Mouse (Mus musculus): ENCODE measurements around the gene Slc37a4. TPM values are rescaled to one million over a fixed set of nuclear protein-coding genes. Genes with fewer than 3 reads are reported as not detected.
"Not testable (repeated sequence)": the region's sequence is repeated elsewhere in the genome, so short reads cannot be mapped to it uniquely, and the experiment has no call there.

Gene Slc37a4
- polyA plus RNA-seq, 1 experiment from 2014 or later, result 87.2 TPM

GRCm38 (mm10) chr9:44417892-44418363, 21.3 kb downstream of the Slc37a4 start:
- WGBS, result under 1% methylated on average over 38 of the region's 38 CpGs
- peak overlapping the region; percentile 77 for H3K27ac ChIP-seq (ENCODE audit: low read length)
- H3K4me2 ChIP-seq (ENCODE audit: low read depth, low read length), result peak overlapping the region; percentile 78
- H3K9ac ChIP-seq (ENCODE audit: low read depth, low read length), result peak overlapping the region; percentile 91
- H3K4me1 ChIP-seq (ENCODE audit: control insufficient read depth, insufficient read depth, low read length), result peaks cover 10% of the 10 kb centered on the region
- peak; percentile 97 for ATAC-seq
- no peaks in the 10 kb centered on the region for H3K9me3 ChIP-seq (ENCODE audit: control insufficient read depth, low read length)
- H3K27me3 ChIP-seq (replicated peaks; ENCODE audit: control insufficient read depth, insufficient read depth, low read length), result no peaks in the 10 kb centered on the region
- H3K4me3 ChIP-seq (ENCODE audit: low read length), result peak overlapping the region; percentile 89
- H3K36me3 ChIP-seq (ENCODE audit: control insufficient read depth, insufficient read depth, low read length), result peaks cover 5% of the 10 kb centered on the region

- Histone ChIP-seq H3K27ac (ENCODE audit: low read length) (peak within 1 kb of the TSS; percentile 77), H3K4me2 (ENCODE audit: low read depth, low read length) (peak within 1 kb of the TSS; percentile 78), H3K36me3 (ENCODE audit: control insufficient read depth, insufficient read depth, low read length) (no peaks in the 10 kb centered on the region), H3K4me3 (ENCODE audit: low read length) (peak within 1 kb of the TSS; percentile 89), H3K9ac (ENCODE audit: low read depth, low read length) (peak within 1 kb of the TSS; percentile 91), H3K4me1 (ENCODE audit: control insufficient read depth, insufficient read depth, low read length) (peaks cover 10% of the 10 kb centered on the region), H3K9me3 (ENCODE audit: control insufficient read depth, low read length) (no peaks in the 10 kb centered on the region), H3K27me3 (replicated peaks; ENCODE audit: control insufficient read depth, insufficient read depth, low read length) (no peaks in the 10 kb centered on the region)
- 78% methylated on average over 14 of the region's 14 CpGs for WGBS
- no peak for ATAC-seq
Observed at GRCm38 (mm10) chr9:44418519-44419385, 22.1 kb downstream of the Slc37a4 start, which contains the start of gene Ccdc84. Ccdc84 (minus strand) TSS chr9:44418569.

GRCm38 (mm10) chr9:44419730-44420129, 23.1 kb downstream of the Slc37a4 start:
- WGBS, result 94% methylated on average over 9 of the region's 9 CpGs
- not testable (repeated sequence) for ATAC-seq; H3K9me3 ChIP-seq (ENCODE audit: control insufficient read depth, low read length); H3K4me3 ChIP-seq (ENCODE audit: low read length); H3K9ac ChIP-seq (ENCODE audit: low read depth, low read length); H3K27me3 ChIP-seq (replicated peaks; ENCODE audit: control insufficient read depth, insufficient read depth, low read length); H3K4me2 ChIP-seq (ENCODE audit: low read depth, low read length); H3K36me3 ChIP-seq (ENCODE audit: control insufficient read depth, insufficient read depth, low read length); H3K27ac ChIP-seq (ENCODE audit: low read length)
- H3K4me1 ChIP-seq (ENCODE audit: control insufficient read depth, insufficient read depth, low read length), result peaks cover 10% of the 10 kb centered on the region

- H3K4me2 ChIP-seq (ENCODE audit: low read depth, low read length), result no peak overlapping the region
- 68% methylated on average over 5 of the region's 5 CpGs for WGBS
- no peak overlapping the region for H3K27ac ChIP-seq (ENCODE audit: low read length)
- no peaks in the 10 kb centered on the region for H3K9me3 ChIP-seq (ENCODE audit: control insufficient read depth, low read length)
- H3K9ac ChIP-seq (ENCODE audit: low read depth, low read length), result no peak overlapping the region
- H3K36me3 ChIP-seq (ENCODE audit: control insufficient read depth, insufficient read depth, low read length), result no peaks in the 10 kb centered on the region
- H3K4me1 ChIP-seq (ENCODE audit: control insufficient read depth, insufficient read depth, low read length), result peaks cover 10% of the 10 kb centered on the region
- H3K27me3 ChIP-seq (replicated peaks; ENCODE audit: control insufficient read depth, insufficient read depth, low read length), result no peaks in the 10 kb centered on the region
- H3K4me3 ChIP-seq (ENCODE audit: low read length), result no peak overlapping the region
- no peak for ATAC-seq
Observed at GRCm38 (mm10) chr9:44420280-44420898, 23.7 kb downstream of the Slc37a4 start.

- no peak overlapping the region for H3K27ac ChIP-seq (ENCODE audit: low read length)
- no peak overlapping the region for H3K9ac ChIP-seq (ENCODE audit: low read depth, low read length)
- 0 out of 2 replicates have a peak, but pooled peaks cover under 1% of the 10 kb centered on the region for H3K4me1 ChIP-seq (ENCODE audit: control insufficient read depth, insufficient read depth, low read length)
- no peaks in the 10 kb centered on the region for H3K36me3 ChIP-seq (ENCODE audit: control insufficient read depth, insufficient read depth, low read length)
- 78% methylated on average over 4 of the region's 4 CpGs for WGBS
- no peaks in the 10 kb centered on the region for H3K9me3 ChIP-seq (ENCODE audit: control insufficient read depth, low read length)
- no peaks in the 10 kb centered on the region for H3K27me3 ChIP-seq (replicated peaks; ENCODE audit: control insufficient read depth, insufficient read depth, low read length)
- no peak overlapping the region for H3K4me3 ChIP-seq (ENCODE audit: low read length)
- no peak overlapping the region for H3K4me2 ChIP-seq (ENCODE audit: low read depth, low read length)
- ATAC-seq, result no peak
Observed at GRCm38 (mm10) chr9:44423576-44423975, 26.9 kb downstream of the Slc37a4 start.

- ATAC-seq, result no peak
- Histone ChIP-seq H3K27ac (ENCODE audit: low read length) (no peak overlapping the region), H3K9me3 (ENCODE audit: control insufficient read depth, low read length) (no peaks in the 10 kb centered on the region), H3K4me2 (ENCODE audit: low read depth, low read length) (no peak overlapping the region), H3K36me3 (ENCODE audit: control insufficient read depth, insufficient read depth, low read length) (no peaks in the 10 kb centered on the region), H3K27me3 (replicated peaks; ENCODE audit: control insufficient read depth, insufficient read depth, low read length) (no peaks in the 10 kb centered on the region), H3K4me1 (ENCODE audit: control insufficient read depth, insufficient read depth, low read length) (no peaks in the 10 kb centered on the region), H3K9ac (ENCODE audit: low read depth, low read length) (no peak overlapping the region), H3K4me3 (ENCODE audit: low read length) (no peak overlapping the region)
- WGBS, result 39% methylated on average over 5 of the region's 5 CpGs
Observed at GRCm38 (mm10) chr9:44432577-44433185, 36.0 kb downstream of the Slc37a4 start.

- Histone ChIP-seq H3K27me3 (replicated peaks; ENCODE audit: control insufficient read depth, insufficient read depth, low read length) (no peaks in the 10 kb centered on the region), H3K36me3 (ENCODE audit: control insufficient read depth, insufficient read depth, low read length) (no peaks in the 10 kb centered on the region), H3K9ac (ENCODE audit: low read depth, low read length) (no peak overlapping the region), H3K9me3 (ENCODE audit: control insufficient read depth, low read length) (no peaks in the 10 kb centered on the region), H3K4me1 (ENCODE audit: control insufficient read depth, insufficient read depth, low read length) (no peaks in the 10 kb centered on the region), H3K27ac (ENCODE audit: low read length) (no peak overlapping the region), H3K4me2 (ENCODE audit: low read depth, low read length) (no peak overlapping the region), H3K4me3 (ENCODE audit: low read length) (no peak overlapping the region)
- WGBS, result 74% methylated on average over 6 of the region's 6 CpGs
- no peak for ATAC-seq
Observed at GRCm38 (mm10) chr9:44435747-44436146, 39.1 kb downstream of the Slc37a4 start.

- Histone ChIP-seq H3K36me3 (ENCODE audit: control insufficient read depth, insufficient read depth, low read length) (no peaks in the 10 kb centered on the region), H3K4me3 (ENCODE audit: low read length) (no peak within 1 kb of the TSS), H3K9me3 (ENCODE audit: control insufficient read depth, low read length) (no peaks in the 10 kb centered on the region), H3K9ac (ENCODE audit: low read depth, low read length) (no peak within 1 kb of the TSS), H3K4me2 (ENCODE audit: low read depth, low read length) (no peak within 1 kb of the TSS), H3K27ac (ENCODE audit: low read length) (no peak within 1 kb of the TSS), H3K4me1 (ENCODE audit: control insufficient read depth, insufficient read depth, low read length) (no peaks in the 10 kb centered on the region), H3K27me3 (replicated peaks; ENCODE audit: control insufficient read depth, insufficient read depth, low read length) (no peaks in the 10 kb centered on the region)
- no peak for ATAC-seq
- WGBS, result 74% methylated on average over 19 of the region's 19 CpGs
Observed at GRCm38 (mm10) chr9:44440961-44441360, 44.3 kb downstream of the Slc37a4 start, which contains the start of gene Foxr1. Foxr1 (minus strand) TSS chr9:44441136.

- not testable (repeated sequence) for H3K4me2 ChIP-seq (ENCODE audit: low read depth, low read length); ATAC-seq; H3K27ac ChIP-seq (ENCODE audit: low read length); H3K9me3 ChIP-seq (ENCODE audit: control insufficient read depth, low read length); H3K27me3 ChIP-seq (replicated peaks; ENCODE audit: control insufficient read depth, insufficient read depth, low read length); H3K36me3 ChIP-seq (ENCODE audit: control insufficient read depth, insufficient read depth, low read length); H3K9ac ChIP-seq (ENCODE audit: low read depth, low read length); H3K4me3 ChIP-seq (ENCODE audit: low read length); H3K4me1 ChIP-seq (ENCODE audit: control insufficient read depth, insufficient read depth, low read length)
- 83% methylated on average over 7 of the region's 7 CpGs for WGBS
Observed at GRCm38 (mm10) chr9:44444402-44445025, 47.9 kb downstream of the Slc37a4 start.

All from intestine, embryonic 16.5 days (tissue).